Mouse (Mus musculus) forebrain, embryonic 12.5 days (tissue): ENCODE data around the gene Myl9. TPM values are rescaled to one million over a fixed set of nuclear protein-coding genes. Genes with fewer than 3 reads are reported as not detected.

ENCODE experiments used
- ATAC-seq: fragments of 200-750 bp; cut with Nextera tagmentation; 2 replicates; pipeline ENCODE4 v1.8.0; 2017; ENCODE audit warnings: moderate TSS enrichment; ENCODE audit not compliant: low FRiP score
- H3K27ac ChIP-seq: fragments of 300-500 bp; sonication (generic); 2 replicates; pipeline ENCODE4 v1.5.1; 2016; ENCODE audit warnings: mild to moderate bottlenecking
- H3K27me3 ChIP-seq: fragments of 300-500 bp; sonication (generic); 2 replicates; pipeline ENCODE4 v1.6.1; 2016; ENCODE audit warnings: mild to moderate bottlenecking
- H3K36me3 ChIP-seq: fragments of 300-500 bp; sonication (generic); replicated peaks from 2 replicates; pipeline ENCODE4 v1.6.1; 2016; ENCODE audit warnings: mild to moderate bottlenecking
- H3K4me1 ChIP-seq: fragments of 300-500 bp; sonication (generic); 2 replicates; pipeline ENCODE4 v1.6.1; 2016
- H3K4me2 ChIP-seq: fragments of 300-500 bp; sonication (generic); 2 replicates; pipeline ENCODE4 v1.6.1; 2016; ENCODE audit warnings: mild to moderate bottlenecking, moderate library complexity
- H3K4me3 ChIP-seq: fragments of 300-500 bp; sonication (generic); replicated peaks from 2 replicates; pipeline ENCODE4 v1.5.1; 2016; ENCODE audit warnings: mild to moderate bottlenecking
- H3K9ac ChIP-seq: fragments of 300-500 bp; sonication (generic); 2 replicates; pipeline ENCODE4 v1.6.1; 2016; ENCODE audit warnings: mild to moderate bottlenecking
- H3K9me3 ChIP-seq: fragments of 300-500 bp; sonication (generic); 2 replicates; pipeline ENCODE4 v1.6.1; 2016
- WGBS: fragments of 180-500 bp; shearing (Covaris S2); methylation state at CpG from one replicate; pipeline ENCODE4 v1.1.7; 2016; 5-methylcytosine and 5-hydroxymethylcytosine counted together
- polyA plus RNA-seq: library from polyadenylated mRNA; unstranded; fragments of >200 nt; fragmentation: Nextera tagmentation; extraction: Ambion mirVana; gene quantifications from 2 replicates; pipeline ENCODE4 v1.2.1, GENCODE M21; 2016

The Myl9 gene
- polyA plus RNA-seq, 1 experiment from 2014 or later: 95.4 TPM

DNA sequence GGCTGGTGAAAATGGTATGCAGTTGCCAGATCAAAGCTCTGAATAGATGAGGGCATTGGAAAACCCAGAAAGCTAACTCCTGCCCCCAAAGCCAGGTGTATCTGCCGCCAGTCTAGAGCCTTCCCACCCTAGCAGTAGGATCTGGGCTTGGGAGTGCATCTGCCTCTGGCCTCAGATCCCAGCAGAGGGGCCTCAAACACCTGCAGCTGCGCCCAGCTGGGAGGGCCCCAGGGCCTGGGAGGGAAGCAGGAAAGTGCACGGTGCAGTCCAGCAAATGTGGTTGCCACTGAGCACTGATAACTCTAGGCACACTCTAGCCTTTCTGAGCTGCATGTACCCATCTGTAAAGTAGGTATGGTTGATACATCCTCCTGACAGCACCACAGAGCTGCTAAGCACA lies 32.0 kb upstream of the Myl9 start:
- no peak overlapping the region for H3K4me2 ChIP-seq
- 73% methylated on average over 3 of the region's 3 CpGs for WGBS

DNA sequence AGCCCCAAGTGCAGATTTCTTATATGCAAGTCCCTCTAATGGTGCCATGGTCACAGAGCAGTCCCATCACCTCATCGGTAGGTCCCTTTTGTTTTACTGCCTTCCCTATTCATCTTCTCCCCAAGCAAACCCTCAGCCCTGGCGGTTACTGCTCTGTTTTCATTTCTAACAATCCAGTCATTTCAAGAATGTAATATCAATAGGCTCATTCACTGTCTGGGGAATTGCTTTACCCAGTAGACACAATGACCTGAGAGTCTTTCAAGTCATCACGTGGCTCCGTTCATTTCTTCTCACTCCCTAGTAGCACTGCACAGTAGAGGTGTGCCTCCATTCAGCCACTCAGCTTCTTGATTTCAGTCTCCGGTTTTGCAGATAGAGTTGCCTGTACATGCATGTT lies 30.8 kb upstream of the Myl9 start:
- no peak overlapping the region for H3K27ac ChIP-seq
- peaks cover 55% of the 10 kb centered on the region for H3K36me3 ChIP-seq
- WGBS: 58% methylated on average over 5 of the region's 5 CpGs

More for the DNA sequence above, 32.0 kb upstream of the Myl9 start:
- Histone ChIP-seq H3K4me1 (peaks cover 36% of the 10 kb centered on the region), H3K27ac (no peak overlapping the region), H3K9me3 (no peaks in the 10 kb centered on the region), H3K27me3 (no peaks in the 10 kb centered on the region), H3K9ac (no peak overlapping the region), H3K36me3 (peaks cover 46% of the 10 kb centered on the region), H3K4me3 (no peak overlapping the region)
- ATAC-seq: no peak

GRCm38 (mm10) chr2:156747315-156747714 lies 27.9 kb upstream of the Myl9 start:
- no peak overlapping the region for H3K27ac ChIP-seq
- ATAC-seq: no peak
- no peaks in the 10 kb centered on the region for H3K9me3 ChIP-seq
- H3K4me3 ChIP-seq: no peak overlapping the region
- H3K27me3 ChIP-seq: no peaks in the 10 kb centered on the region
- H3K4me2 ChIP-seq: no peak overlapping the region
- no peak overlapping the region for H3K9ac ChIP-seq
- peaks cover 77% of the 10 kb centered on the region for H3K36me3 ChIP-seq
- 88% methylated on average over 3 of the region's 3 CpGs for WGBS
- H3K4me1 ChIP-seq: peaks cover 15% of the 10 kb centered on the region

More for the DNA sequence above, 30.8 kb upstream of the Myl9 start:
- H3K4me1 ChIP-seq: peaks cover 36% of the 10 kb centered on the region
- no peaks in the 10 kb centered on the region for H3K27me3 ChIP-seq
- H3K4me2 ChIP-seq: no peak overlapping the region
- H3K4me3 ChIP-seq: no peak overlapping the region
- ATAC-seq: no peak
- H3K9ac ChIP-seq: no peak overlapping the region
- H3K9me3 ChIP-seq: no peaks in the 10 kb centered on the region

- ATAC-seq: no peak
- no peak overlapping the region for H3K4me3 ChIP-seq
- H3K27me3 ChIP-seq: no peaks in the 10 kb centered on the region
- no peak overlapping the region for H3K27ac ChIP-seq
- H3K4me2 ChIP-seq: no peak overlapping the region
- WGBS: 93% methylated on average over 8 of the region's 8 CpGs
- no peak overlapping the region for H3K9ac ChIP-seq
- H3K4me1 ChIP-seq: no peaks in the 10 kb centered on the region
- peaks cover 92% of the 10 kb centered on the region for H3K36me3 ChIP-seq
- no peaks in the 10 kb centered on the region for H3K9me3 ChIP-seq
These were observed 25.5 kb upstream of the Myl9 start for GRCm38 (mm10) chr2:156749687-156750086.

DNA sequence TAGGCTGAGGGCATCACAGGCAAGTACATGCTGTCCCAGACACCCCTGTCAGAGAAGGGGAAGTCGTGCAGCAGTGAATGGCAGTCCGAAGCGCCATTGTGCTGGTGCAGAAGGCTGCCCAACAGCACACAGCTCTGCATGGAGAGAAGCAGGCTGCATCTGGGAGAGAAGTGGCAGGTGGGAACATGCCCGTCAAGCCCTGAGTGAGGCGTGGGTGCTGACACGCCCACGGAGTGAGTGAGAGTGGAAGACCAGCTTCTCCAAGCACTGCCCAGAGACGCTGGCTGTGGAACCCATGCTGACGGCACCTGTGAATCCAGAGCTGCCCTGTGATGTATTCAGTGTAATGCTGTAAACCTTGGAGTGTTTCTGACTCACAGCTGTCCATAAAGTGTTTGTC lies 18.3 kb upstream of the Myl9 start:
- Histone ChIP-seq H3K9me3 (peaks cover 16% of the 10 kb centered on the region), H3K9ac (no peak overlapping the region), H3K4me2 (no peak overlapping the region), H3K4me3 (no peak overlapping the region), H3K27me3 (no peaks in the 10 kb centered on the region), H3K4me1 (no peaks in the 10 kb centered on the region), H3K36me3 (peaks cover 90% of the 10 kb centered on the region), H3K27ac (no peak overlapping the region)
- 95% methylated on average over 9 of the region's 9 CpGs for WGBS
- no peak for ATAC-seq

- H3K9ac ChIP-seq: no peak overlapping the region
- peaks cover 16% of the 10 kb centered on the region for H3K9me3 ChIP-seq
- H3K4me2 ChIP-seq: no peak overlapping the region
- 92% methylated on average over 5 of the region's 5 CpGs for WGBS
- no peaks in the 10 kb centered on the region for H3K27me3 ChIP-seq
- no peak for ATAC-seq
- no peak overlapping the region for H3K4me3 ChIP-seq
- H3K36me3 ChIP-seq: peaks cover 82% of the 10 kb centered on the region
- H3K4me1 ChIP-seq: no peaks in the 10 kb centered on the region
- no peak overlapping the region for H3K27ac ChIP-seq
These were observed 14.2 kb upstream of the Myl9 start for GRCm38 (mm10) chr2:156760843-156761505.

DNA sequence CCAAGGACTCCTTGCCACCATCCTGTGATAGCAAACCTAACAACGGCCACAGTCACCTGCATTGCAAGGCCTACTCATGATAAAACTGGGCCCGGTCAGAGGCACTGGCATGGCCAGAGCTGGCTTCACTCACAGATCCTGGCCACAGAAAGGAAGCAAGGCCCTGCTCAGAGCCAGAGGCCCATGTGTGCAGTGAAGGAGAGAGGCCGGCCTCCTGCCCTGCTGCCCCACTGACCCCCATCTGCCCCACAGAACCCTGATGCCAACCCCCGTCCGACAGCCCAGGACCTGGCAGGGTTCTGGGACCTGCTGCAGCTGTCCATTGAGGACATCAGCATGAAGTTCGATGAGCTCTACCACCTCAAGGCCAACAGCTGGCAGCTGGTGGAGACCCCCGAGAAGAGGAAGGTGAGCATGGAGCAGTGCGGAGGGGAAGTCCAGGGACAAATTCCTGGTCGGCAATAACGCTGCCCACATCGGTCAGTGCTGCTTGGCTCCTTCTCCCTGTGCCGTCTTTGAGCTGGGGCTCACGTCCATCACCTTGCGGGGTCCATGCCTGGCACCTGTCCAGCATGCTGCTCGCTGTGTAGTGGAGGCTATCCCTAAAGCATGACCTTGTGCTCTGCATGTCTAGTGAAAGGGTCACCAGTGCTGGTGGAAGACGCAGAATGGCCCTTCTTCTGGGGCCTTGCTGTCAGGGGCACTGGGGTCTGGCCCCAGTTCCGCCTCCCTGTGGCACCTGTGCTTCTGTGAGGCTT lies 13.5 kb upstream of the Myl9 start:
- no peak overlapping the region for H3K4me2 ChIP-seq
- WGBS: 95% methylated on average over 17 of the region's 17 CpGs
- H3K27ac ChIP-seq: no peak overlapping the region
- no peaks in the 10 kb centered on the region for H3K27me3 ChIP-seq
- no peak overlapping the region for H3K9ac ChIP-seq
- peaks cover 16% of the 10 kb centered on the region for H3K9me3 ChIP-seq
- no peak overlapping the region for H3K4me3 ChIP-seq
- peaks cover 75% of the 10 kb centered on the region for H3K36me3 ChIP-seq
- ATAC-seq: no peak
- H3K4me1 ChIP-seq: no peaks in the 10 kb centered on the region

DNA sequence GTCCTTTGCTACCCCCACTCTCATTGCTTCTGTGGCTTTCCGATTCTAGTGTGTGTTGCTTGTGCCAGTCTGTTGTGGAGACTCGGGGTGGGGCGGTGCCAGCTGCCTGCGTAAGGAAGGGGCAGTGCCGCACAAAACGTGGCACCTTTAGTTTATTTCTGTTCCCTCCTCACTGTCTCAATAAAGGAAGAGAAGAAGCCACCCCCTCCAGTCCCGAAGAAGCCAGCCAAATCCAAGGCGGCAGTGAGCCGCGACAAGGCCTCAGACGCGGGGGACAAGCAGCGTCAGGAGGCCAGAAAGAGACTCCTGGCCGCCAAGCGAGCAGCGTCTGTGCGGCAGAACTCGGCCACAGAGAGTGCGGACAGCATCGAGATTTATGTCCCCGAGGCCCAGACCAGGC lies 12.7 kb upstream of the Myl9 start:
- 92% methylated on average over 21 of the region's 21 CpGs for WGBS

GRCm38 (mm10) chr2:156763101-156763500 lies 12.1 kb upstream of the Myl9 start:
- H3K9ac ChIP-seq: no peak overlapping the region
- H3K4me3 ChIP-seq: no peak overlapping the region
- 0 out of 2 replicates have a peak, but pooled peaks have one; percentile 22 for ATAC-seq
- no peak overlapping the region for H3K27ac ChIP-seq
- H3K4me2 ChIP-seq: no peak overlapping the region
- peaks cover 61% of the 10 kb centered on the region for H3K36me3 ChIP-seq
- 92% methylated on average over 11 of the region's 11 CpGs for whole genome bisulfite sequencing
- H3K27me3 ChIP-seq: no peaks in the 10 kb centered on the region
- H3K4me1 ChIP-seq: no peaks in the 10 kb centered on the region
- H3K9me3 ChIP-seq: peaks cover 6% of the 10 kb centered on the region

More for the DNA sequence above, 12.7 kb upstream of the Myl9 start:
- ATAC-seq: no peak
- Histone ChIP-seq H3K27ac (no peak overlapping the region), H3K9ac (no peak overlapping the region), H3K4me1 (no peaks in the 10 kb centered on the region), H3K4me2 (no peak overlapping the region), H3K4me3 (no peak overlapping the region), H3K27me3 (no peaks in the 10 kb centered on the region), H3K9me3 (peaks cover 12% of the 10 kb centered on the region), H3K36me3 (peaks cover 67% of the 10 kb centered on the region)

DNA sequence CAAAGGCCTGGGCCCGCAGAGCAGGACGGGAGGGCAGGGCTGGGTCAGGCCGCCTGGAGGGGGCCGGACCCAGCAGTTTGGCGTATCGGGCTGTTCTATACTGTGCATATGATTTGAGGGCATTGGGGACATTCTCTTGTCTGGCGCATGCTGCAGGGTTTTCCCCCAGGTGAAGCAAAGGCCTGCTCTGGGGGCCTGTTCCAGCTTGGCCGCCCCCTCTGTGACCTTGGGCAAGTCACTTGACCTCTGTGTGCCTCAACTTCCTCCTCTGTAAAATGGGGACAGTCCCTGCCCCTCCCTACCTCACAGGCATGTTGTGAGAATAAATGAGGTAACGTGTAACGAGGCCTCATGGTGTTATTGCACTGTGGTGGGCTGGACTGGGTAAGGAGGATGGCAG lies 11.2 kb upstream of the Myl9 start:
- no peak overlapping the region for H3K4me3 ChIP-seq
- no peak overlapping the region for H3K27ac ChIP-seq
- no peak overlapping the region for H3K9ac ChIP-seq
- no peak; the same call in 1 of the 2 replicates for ATAC-seq
- WGBS: 91% methylated on average over 10 of the region's 10 CpGs
- H3K9me3 ChIP-seq: no peaks in the 10 kb centered on the region
- H3K4me1 ChIP-seq: no peaks in the 10 kb centered on the region
- no peak overlapping the region for H3K4me2 ChIP-seq
- no peaks in the 10 kb centered on the region for H3K27me3 ChIP-seq
- peaks cover 52% of the 10 kb centered on the region for H3K36me3 ChIP-seq

GRCm38 (mm10) chr2:156764747-156765146 lies 10.5 kb upstream of the Myl9 start:
- Histone ChIP-seq H3K27ac (no peak overlapping the region), H3K36me3 (peaks cover 45% of the 10 kb centered on the region), H3K4me2 (no peak overlapping the region), H3K4me1 (no peaks in the 10 kb centered on the region), H3K9me3 (no peaks in the 10 kb centered on the region), H3K4me3 (no peak overlapping the region), H3K27me3 (no peaks in the 10 kb centered on the region), H3K9ac (no peak overlapping the region)
- no peak for ATAC-seq
- whole genome bisulfite sequencing: 81% methylated on average over 4 of the region's 4 CpGs

GRCm38 (mm10) chr2:156765593-156765992 lies 9.6 kb upstream of the Myl9 start:
- 84% methylated on average over 8 of the region's 8 CpGs for WGBS
- no peak overlapping the region for H3K4me3 ChIP-seq
- ATAC-seq: no peak

More at GRCm38 (mm10) chr2:156765593-156765992, 9.6 kb upstream of the Myl9 start:
- no peaks in the 10 kb centered on the region for H3K9me3 ChIP-seq
- no peak overlapping the region for H3K9ac ChIP-seq
- no peaks in the 10 kb centered on the region for H3K27me3 ChIP-seq
- H3K4me1 ChIP-seq: no peaks in the 10 kb centered on the region
- H3K36me3 ChIP-seq: peaks cover 36% of the 10 kb centered on the region
- H3K27ac ChIP-seq: no peak overlapping the region
- H3K4me2 ChIP-seq: no peak overlapping the region
